Mouse (Mus musculus): ENCODE results near the gene Mbd4.

Mbd4 gene

GRCm38 (mm10) chr6:115860027-115860556, 6.9 kb upstream of the Mbd4 start:
- DNase-seq (ENCODE audit: extremely low spot score, low read depth, low spot score), result no peak

DNA sequence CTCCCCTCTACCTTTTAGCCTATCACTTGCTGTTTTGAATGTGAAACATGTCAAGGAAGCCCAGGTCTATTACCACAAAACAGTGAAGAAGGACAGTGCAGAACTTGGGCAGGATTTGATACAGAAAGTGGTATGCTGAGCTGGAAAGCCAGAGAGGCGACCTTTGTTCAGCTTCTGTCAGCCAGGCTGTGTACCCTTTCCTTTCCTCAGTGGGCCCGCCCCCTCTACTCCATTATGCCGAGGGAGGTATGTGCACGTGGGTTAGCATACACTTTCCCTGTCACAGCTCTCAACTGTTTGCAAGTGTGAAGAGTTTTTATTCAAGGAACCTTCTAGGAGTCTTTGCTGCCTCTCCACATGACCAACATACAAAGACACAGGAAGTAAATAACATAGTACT, 6.1 kb upstream of the Mbd4 start:
- no peak for DNase-seq (ENCODE audit: extremely low spot score, low read depth, low spot score)

- DNase-seq (ENCODE audit: extremely low spot score, low read depth, low spot score), result no peak
Observed at GRCm38 (mm10) chr6:115856361-115856745, 3.2 kb upstream of the Mbd4 start.

GRCm38 (mm10) chr6:115855733-115856360, 2.7 kb upstream of the Mbd4 start:
- no peak for DNase-seq (ENCODE audit: extremely low spot score, low read depth, low spot score)

- DNase-seq (ENCODE audit: extremely low spot score, low read depth, low spot score), result no peak
Observed at GRCm38 (mm10) chr6:115854432-115854831, 1.3 kb upstream of the Mbd4 start.

GRCm38 (mm10) chr6:115853985-115854384, 814 bp upstream of the Mbd4 start:
- DNase-seq (ENCODE audit: extremely low spot score, low read depth, low spot score), result peak; percentile 37

GRCm38 (mm10) chr6:115852446-115853090, 603 bp downstream of the Mbd4 start:
- no peak for DNase-seq (ENCODE audit: extremely low spot score, low read depth, low spot score)

GRCm38 (mm10) chr6:115848598-115849304, 4.4 kb downstream of the Mbd4 start:
- no peak for DNase-seq (ENCODE audit: extremely low spot score, low read depth, low spot score)

DNA sequence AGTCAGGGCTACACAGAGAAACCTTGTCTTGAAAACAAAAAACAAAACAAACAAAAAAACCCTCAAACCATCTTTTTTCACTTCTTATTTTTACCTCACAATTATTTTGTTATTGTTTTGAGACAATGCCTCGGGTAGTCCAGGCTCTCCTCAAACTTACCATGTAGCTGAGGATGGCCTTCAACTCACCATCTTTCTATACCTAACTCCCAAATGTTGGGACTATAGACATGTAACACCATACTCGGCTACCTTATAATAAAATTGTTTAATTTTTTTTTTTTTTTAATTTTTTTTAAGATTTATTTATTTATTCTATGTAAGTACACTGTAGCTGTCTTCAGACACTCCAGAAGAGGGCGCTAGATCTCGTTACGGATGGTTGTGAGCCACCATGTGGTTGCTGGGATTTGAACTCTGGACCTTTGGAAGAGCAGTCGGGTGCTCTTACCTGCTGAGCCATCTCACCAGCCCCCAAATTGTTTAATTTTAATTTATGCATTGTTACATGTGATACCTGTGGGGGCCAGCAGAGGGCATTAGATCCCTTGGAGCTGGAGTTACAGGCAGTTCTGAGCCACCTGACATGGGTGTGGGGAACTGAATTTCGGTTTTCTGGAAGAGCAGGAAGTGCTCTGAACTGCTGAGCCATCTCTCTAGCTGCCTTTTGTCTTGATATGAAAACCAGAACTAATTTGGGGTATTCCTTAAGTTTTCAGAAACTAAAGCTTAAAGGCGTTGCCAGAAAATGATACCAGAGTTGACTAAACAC, 6.3 kb downstream of the Mbd4 start:
- no peak for DNase-seq (ENCODE audit: extremely low spot score, low read depth, low spot score)

DNA sequence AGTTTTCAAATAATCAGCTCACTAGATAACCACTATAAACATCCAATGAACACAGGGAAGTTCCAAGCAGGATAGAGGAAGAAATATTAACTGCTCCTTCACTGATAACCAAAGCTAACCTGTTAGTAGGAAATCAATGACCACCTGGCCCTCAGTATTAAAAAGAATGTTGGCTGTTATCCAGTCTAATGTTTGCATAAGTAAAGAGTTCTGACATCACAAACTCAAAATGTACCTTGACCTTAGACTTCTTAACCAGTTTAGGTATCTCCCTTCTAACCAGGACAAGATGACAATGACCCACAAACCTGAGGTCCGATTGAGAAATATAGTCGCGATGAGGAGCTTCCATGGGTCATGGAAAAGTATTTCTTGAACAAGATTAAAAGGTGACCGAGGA, 8.2 kb downstream of the Mbd4 start:
- no peak for DNase-seq (ENCODE audit: extremely low spot score, low read depth, low spot score)

DNA sequence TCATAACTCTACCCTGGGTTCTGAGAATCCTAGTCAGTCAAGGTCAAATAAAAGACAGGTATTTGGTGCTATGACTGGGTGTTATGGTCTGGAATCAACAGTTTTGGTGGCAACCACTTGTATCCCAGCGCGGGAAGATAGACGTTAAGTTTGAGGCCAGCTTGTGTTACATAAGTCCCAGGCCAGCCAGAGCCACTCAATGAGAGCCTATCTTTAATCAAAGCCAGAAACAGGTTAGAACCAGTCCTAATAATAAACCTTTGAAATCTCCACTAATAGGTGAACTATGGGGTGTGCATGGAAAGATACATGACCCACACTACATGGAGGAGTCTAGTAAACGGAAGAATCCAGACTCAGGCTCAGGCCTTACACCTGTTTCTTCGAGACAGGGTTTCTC, 14.4 kb downstream of the Mbd4 start:
- no peak for DNase-seq (ENCODE audit: extremely low spot score, low read depth, low spot score)

DNA sequence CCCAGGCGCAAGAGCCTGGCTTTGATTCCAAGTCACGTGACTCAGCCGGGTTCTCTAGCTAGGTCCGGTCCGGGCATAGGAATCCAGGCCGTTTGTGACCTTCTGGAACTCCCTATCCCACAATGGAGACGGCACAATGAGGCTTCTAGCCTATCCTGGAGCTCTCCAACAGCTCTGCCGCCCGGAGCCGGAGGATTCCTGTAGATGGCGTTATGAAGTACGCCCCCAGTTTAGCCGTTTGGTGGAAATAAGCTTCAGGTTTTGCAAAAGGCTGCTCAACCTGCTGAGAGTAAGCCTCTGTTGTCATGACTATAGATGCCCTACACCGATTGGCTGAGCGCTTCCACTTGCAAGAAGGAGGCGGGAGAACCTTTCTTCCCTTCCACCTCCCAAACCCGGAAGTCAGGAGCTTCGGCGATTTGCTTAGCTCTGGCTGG, 15.0 kb downstream of the Mbd4 start, which contains the start of gene Efcab12:
TSS of gene Efcab12 (minus strand) at position 252 of the 437 bp plus-strand sequence.
- no peak for DNase-seq (ENCODE audit: extremely low spot score, low read depth, low spot score)

GRCm38 (mm10) chr6:115833861-115834260, 19.3 kb downstream of the Mbd4 start:
- no peak for DNase-seq (ENCODE audit: extremely low spot score, low read depth, low spot score)

- no peak for DNase-seq (ENCODE audit: extremely low spot score, low read depth, low spot score)
Observed at GRCm38 (mm10) chr6:115832152-115832850, 20.9 kb downstream of the Mbd4 start.

DNA sequence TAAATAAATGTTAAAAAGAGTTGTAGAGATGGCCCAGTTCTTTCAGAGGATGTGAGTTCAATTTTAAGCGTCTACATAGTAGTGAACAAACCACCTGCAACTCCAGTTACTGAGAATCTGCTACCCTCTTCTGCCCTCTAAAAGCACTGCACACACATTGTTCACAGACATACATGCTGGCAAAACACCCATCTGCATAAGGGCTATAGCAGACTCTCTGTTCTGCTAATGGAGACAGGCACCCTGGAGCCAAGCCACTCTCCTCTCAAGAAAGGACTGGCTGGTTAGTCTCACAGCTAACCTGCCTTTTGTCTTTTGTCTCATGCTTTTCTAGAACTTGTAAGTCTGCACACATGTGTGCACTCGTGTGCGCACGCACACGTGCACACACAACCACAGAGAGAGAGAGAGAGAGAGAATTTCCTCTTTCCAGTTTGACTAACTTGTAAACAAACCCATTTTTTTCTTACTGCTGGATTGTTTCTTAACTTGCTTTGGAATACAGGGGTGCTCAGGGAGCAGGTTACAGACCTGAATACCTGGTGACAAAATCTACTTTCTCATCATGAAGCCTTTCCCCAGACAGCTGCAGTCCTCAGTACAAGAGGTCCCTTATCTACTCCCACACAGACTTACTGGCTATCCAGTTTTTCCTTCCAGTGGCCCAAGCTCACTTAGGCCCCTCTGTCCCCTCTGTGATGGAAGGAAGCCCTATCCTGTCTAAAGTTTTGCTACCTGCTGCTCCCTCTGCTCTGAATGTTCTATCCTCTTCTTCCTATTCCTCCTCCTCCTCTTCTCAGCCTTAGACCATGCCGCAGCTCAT, 22.2 kb downstream of the Mbd4 start:
- DNase-seq (ENCODE audit: extremely low spot score, low read depth, low spot score), result no peak

GRCm38 (mm10) chr6:115823850-115824464, 29.2 kb downstream of the Mbd4 start:
- peak; percentile 60 for DNase-seq (ENCODE audit: extremely low spot score, low read depth, low spot score)

DNA sequence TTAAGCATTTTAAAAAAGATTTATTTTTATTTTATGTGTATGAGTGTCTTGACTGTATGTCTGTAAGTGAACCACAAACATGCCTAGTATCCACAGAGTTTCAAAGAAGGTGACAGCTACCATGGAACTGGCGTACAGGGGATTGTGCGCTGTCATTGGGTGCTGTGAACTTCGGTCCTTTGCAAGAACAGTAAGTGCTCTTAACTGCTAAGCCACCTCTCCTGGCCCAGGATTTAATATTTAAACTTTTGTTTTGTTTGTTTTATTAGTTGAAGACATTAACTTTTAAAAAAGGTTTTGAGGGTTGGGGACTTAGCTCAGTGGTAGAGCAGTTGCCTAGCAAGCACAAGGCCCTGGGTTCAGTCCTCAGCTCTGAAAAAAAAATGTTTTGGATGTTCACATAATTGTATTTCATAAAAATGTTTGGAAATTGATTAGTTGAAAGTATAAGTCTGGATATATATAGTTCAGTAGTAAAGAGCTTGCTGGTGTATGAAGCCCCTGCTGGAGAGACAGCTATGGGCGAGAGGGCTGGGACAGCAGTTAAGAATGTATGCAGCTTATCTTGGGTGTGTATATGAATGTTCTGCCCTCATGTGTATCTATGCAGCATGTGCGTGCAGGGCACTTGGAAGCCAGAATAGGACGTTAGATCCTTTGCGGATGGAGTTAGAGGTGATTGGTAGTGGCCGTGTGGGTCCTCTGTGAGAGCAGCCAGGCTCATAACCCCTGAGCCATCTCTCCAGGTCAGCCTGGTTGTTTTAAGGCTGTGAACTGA, 31.8 kb downstream of the Mbd4 start:
- no peak for DNase-seq (ENCODE audit: extremely low spot score, low read depth, low spot score)

DNA sequence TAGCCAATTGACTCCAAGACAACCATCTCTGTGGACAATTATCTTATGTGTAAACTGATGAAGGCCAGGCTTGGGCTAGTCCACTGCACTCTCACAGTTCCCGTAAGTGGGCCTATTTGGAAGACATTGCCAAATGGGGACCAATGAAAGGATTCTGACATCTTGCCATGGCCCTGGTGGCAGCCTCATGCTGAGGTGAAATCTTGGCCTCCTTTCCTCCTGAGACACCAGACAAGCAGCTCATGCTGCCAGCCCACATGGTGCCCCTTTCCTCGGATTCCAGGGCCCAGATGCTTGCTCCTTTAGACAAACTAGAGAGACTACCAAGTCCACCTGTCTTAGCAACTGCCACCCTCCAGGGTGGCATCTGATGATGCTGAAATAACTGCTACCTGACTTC, 35.0 kb downstream of the Mbd4 start:
- no peak for DNase-seq (ENCODE audit: extremely low spot score, low read depth, low spot score)

All from hindlimb bud, embryonic 11.5 days (tissue).